Mouse (Mus musculus) left cerebral cortex, adult 2 months (tissue): ENCODE results near the gene Gfpt2. TPM values are rescaled to one million over a fixed set of nuclear protein-coding genes. Genes with fewer than 3 reads are reported as not detected.

Experiments used
- DNase-seq, 2 experiments: peaks; one replicate each; pipeline ENCODE4 v3.0.0; 2021 to 2022; ENCODE audit warnings: low spot score in 2 of 2, mixed read lengths in 1 of 2; ENCODE audit errors: extremely low spot score in 1 of 2
- H3K27ac ChIP-seq: fragments of 200-600 bp; 2 replicates; pipeline ENCODE4 v1.8.1; 2022
- H3K4me3 ChIP-seq: fragments of 200-600 bp; 2 replicates; pipeline ENCODE4 v1.8.1; 2022
- CTCF ChIP-seq: fragments of 200-600 bp; IDR thresholded peaks from 2 replicates; pipeline ENCODE4 v1.8.1; 2022; ENCODE audit warnings: antibody characterized with exemption, mild to moderate bottlenecking, moderate library complexity
- intact Hi-C: fragments of 180-260 bp; cut with DNase I; formaldehyde crosslinking; loops from one replicate; pipeline ENCODE4 v1.15.1; 2025
- total RNA-seq, 2 experiments: library from RNA; stranded (reverse); gene quantifications; 2 replicates each; pipeline ENCODE4 v1.2.3; 2021

The Gfpt2 gene
- total RNA-seq, 2 experiments from 2014 or later, result 6.2 to 11.4 TPM

GRCm38 (mm10) chr11:49827243-49827642, 33.3 kb downstream of the Gfpt2 start:
- TF ChIP-seq CTCF, result no peak
- intact Hi-C loops, result no loop called here
- no peak overlapping the region for H3K4me3 ChIP-seq
- no peak overlapping the region for H3K27ac ChIP-seq
- no peak for DNase-seq

GRCm38 (mm10) chr11:49829176-49829745, 35.3 kb downstream of the Gfpt2 start:
- H3K27ac ChIP-seq, result no peak overlapping the region
- H3K4me3 ChIP-seq, result no peak overlapping the region
- intact Hi-C loops, result no loop called here
- DNase-seq, result no peak
- TF ChIP-seq CTCF, result no peak

GRCm38 (mm10) chr11:49831980-49832379, 38.0 kb downstream of the Gfpt2 start:
- intact Hi-C loops, result no loop called here
- no peak for TF ChIP-seq CTCF
- DNase-seq, result no peak
- Histone ChIP-seq H3K27ac (no peak overlapping the region), H3K4me3 (no peak overlapping the region)

GRCm38 (mm10) chr11:49832962-49833361, 39.0 kb downstream of the Gfpt2 start:
- Histone ChIP-seq H3K4me3 (no peak overlapping the region), H3K27ac (no peak overlapping the region)
- no peak for TF ChIP-seq CTCF
- DNase-seq, result no peak
- intact Hi-C loops, result no loop called here

- no peak for TF ChIP-seq CTCF
- no peak for DNase-seq
- no peak overlapping the region for H3K27ac ChIP-seq
- no peak overlapping the region for H3K4me3 ChIP-seq
- intact Hi-C loops, result no loop called here
Measured at GRCm38 (mm10) chr11:49834248-49834647, 40.3 kb downstream of the Gfpt2 start.

GRCm38 (mm10) chr11:49835257-49835956, 41.4 kb downstream of the Gfpt2 start:
- intact Hi-C loops, result no loop called here
- H3K4me3 ChIP-seq, result no peak overlapping the region
- H3K27ac ChIP-seq, result no peak overlapping the region
- no peak for TF ChIP-seq CTCF
- DNase-seq, result no peak

- TF ChIP-seq CTCF, result no peak
- Histone ChIP-seq H3K4me3 (no peak overlapping the region), H3K27ac (no peak overlapping the region)
- no peak for DNase-seq
- intact Hi-C loops, result no loop called here
Measured at GRCm38 (mm10) chr11:49837717-49838407, 43.9 kb downstream of the Gfpt2 start.

GRCm38 (mm10) chr11:49840666-49841065, 46.7 kb downstream of the Gfpt2 start:
- intact Hi-C loops, result loop anchor here (10.0 kb wide), 1 partner anchor 186 kb away; no protein-coding TSS in a partner anchor
- TF ChIP-seq CTCF, result no peak
- no peak overlapping the region for H3K27ac ChIP-seq
- no peak overlapping the region for H3K4me3 ChIP-seq
- no peak for DNase-seq

GRCm38 (mm10) chr11:49841886-49842285, 47.9 kb downstream of the Gfpt2 start:
- TF ChIP-seq CTCF, result no peak
- no peak for DNase-seq
- Histone ChIP-seq H3K27ac (no peak overlapping the region), H3K4me3 (no peak overlapping the region)
- intact Hi-C loops, result loop anchor here (10.0 kb wide), 1 partner anchor 187 kb away; no protein-coding TSS in a partner anchor

GRCm38 (mm10) chr11:49842718-49843117, 48.7 kb downstream of the Gfpt2 start:
- Histone ChIP-seq H3K4me3 (no peak overlapping the region), H3K27ac (no peak overlapping the region)
- intact Hi-C loops, result loop anchor here (10.0 kb wide), 1 partner anchor 188 kb away; no protein-coding TSS in a partner anchor
- no peak for TF ChIP-seq CTCF
- DNase-seq, result no peak

- no peak overlapping the region for H3K4me3 ChIP-seq
- intact Hi-C loops, result loop anchor here (10.0 kb wide), 1 partner anchor 190 kb away; no protein-coding TSS in a partner anchor
- DNase-seq, result no peak
- TF ChIP-seq CTCF, result no peak
- H3K27ac ChIP-seq, result no peak overlapping the region
Measured at GRCm38 (mm10) chr11:49844311-49844710, 50.3 kb downstream of the Gfpt2 start.

- peak; percentile 52 to 67 for DNase-seq
- TF ChIP-seq CTCF, result peak; percentile 85
- no peak overlapping the region for H3K27ac ChIP-seq
- intact Hi-C loops, result loop anchor here (1.0 to 10.0 kb wide), 3 partner anchors 117 to 190 kb away; partner anchors contain the start of gene Cnot6
- H3K4me3 ChIP-seq, result no peak overlapping the region
Measured at GRCm38 (mm10) chr11:49844969-49845368, 51.0 kb downstream of the Gfpt2 start.
